In genomic region chr3:31149706-31150105, GRCm38 (mm10) we compare ENCODE assay signal across 8 mouse cellular contexts. TPM values are rescaled to one million over a fixed set of nuclear protein-coding genes. Genes with fewer than 3 reads are reported as not detected.
DNase-seq lines count a peak whose midpoint lies in the region; ATAC-seq lines count a peak whose summit lies in the region.

Gene Cldn11, plus strand, starts transcription at chr3:31149920.

- ATAC-seq in forebrain, embryonic 12.5 days (ENCODE audit: low FRiP score), result peak; percentile 83
- peak; percentile 84 for ATAC-seq in kidney, embryonic 16.5 days (ENCODE audit: low FRiP score, low TSS enrichment)
- ATAC-seq in liver, embryonic 11.5 days (replicated peaks; ENCODE audit: low FRiP score), result peak; percentile 60
- peak; percentile 91 for ATAC-seq in neural tube, embryonic 11.5 days (ENCODE audit: insufficient read depth, low FRiP score, low TSS enrichment)
- no peak for ATAC-seq in activated CD4-positive, CD25-positive, alpha-beta regulatory T cell, adult 4 months

- H3K4me3 ChIP-seq in forebrain, embryonic 12.5 days (replicated peaks), result peak within 1 kb of the TSS; percentile 39
- H3K4me3 ChIP-seq in kidney, embryonic 16.5 days (ENCODE audit: low read length), result peak within 1 kb of the TSS; percentile 50
- H3K4me3 ChIP-seq in liver, embryonic 11.5 days (ENCODE audit: low read depth, low read length), result peak within 1 kb of the TSS; percentile 38
- H3K4me3 ChIP-seq in neural tube, embryonic 11.5 days (ENCODE audit: low read depth, low read length), result peak within 1 kb of the TSS; percentile 35

- under 1% methylated on average over 33 of the region's 33 CpGs for WGBS in forebrain, embryonic 12.5 days
- under 1% methylated on average over 33 of the region's 33 CpGs for WGBS in kidney, embryonic 16.5 days
- WGBS in liver, embryonic 11.5 days, result under 1% methylated on average over 32 of the region's 33 CpGs
- under 1% methylated on average over 29 of the region's 33 CpGs for WGBS in neural tube, embryonic 11.5 days

- H3K27me3 ChIP-seq in forebrain, embryonic 12.5 days, result peaks cover 45% of the 10 kb centered on the region
- peaks cover 5% of the 10 kb centered on the region; the same call in 1 of the 2 replicates for H3K27me3 ChIP-seq in kidney, embryonic 16.5 days (ENCODE audit: insufficient read depth, low read length)
- H3K27me3 ChIP-seq in liver, embryonic 11.5 days (replicated peaks; ENCODE audit: control insufficient read depth, insufficient read depth, low read length), result peaks cover 19% of the 10 kb centered on the region
- H3K27me3 ChIP-seq in neural tube, embryonic 11.5 days (ENCODE audit: control insufficient read depth, insufficient read depth, low read length), result no peaks in the 10 kb centered on the region; the same call in 1 of the 2 replicates

- peak; percentile 31 to 35 for DNase-seq in cerebellum, adult 18-20 months
- no peak for DNase-seq in cerebellum, adult 9-10 months
- peak; percentile 79 for DNase-seq in adrenal gland, postnatal 10 days
- DNase-seq in liver, embryonic 11.5 days (ENCODE audit: low spot score), result peak; percentile 44
- DNase-seq in neural tube, embryonic 11.5 days (ENCODE audit: low spot score), result peak; percentile 83

- H3K9me3 ChIP-seq in forebrain, embryonic 12.5 days, result no peaks in the 10 kb centered on the region
- H3K9me3 ChIP-seq in kidney, embryonic 16.5 days (ENCODE audit: low read length), result no peaks in the 10 kb centered on the region
- H3K9me3 ChIP-seq in liver, embryonic 11.5 days (ENCODE audit: control insufficient read depth, low read length), result no peaks in the 10 kb centered on the region
- no peaks in the 10 kb centered on the region for H3K9me3 ChIP-seq in neural tube, embryonic 11.5 days (ENCODE audit: control insufficient read depth, low read length)

- no peak within 1 kb of the TSS for H3K27ac ChIP-seq in forebrain, embryonic 12.5 days
- H3K27ac ChIP-seq in kidney, embryonic 16.5 days (ENCODE audit: low read length), result no peak within 1 kb of the TSS
- no peak within 1 kb of the TSS for H3K27ac ChIP-seq in liver, embryonic 11.5 days (ENCODE audit: low read depth, low read length)
- H3K27ac ChIP-seq in neural tube, embryonic 11.5 days (ENCODE audit: low read depth, low read length), result no peak within 1 kb of the TSS

- H3K4me1 ChIP-seq in forebrain, embryonic 12.5 days, result peaks cover 12% of the 10 kb centered on the region
- H3K4me1 ChIP-seq in kidney, embryonic 16.5 days (ENCODE audit: insufficient read depth, low read length), result peaks cover 25% of the 10 kb centered on the region
- no peaks in the 10 kb centered on the region for H3K4me1 ChIP-seq in liver, embryonic 11.5 days (replicated peaks; ENCODE audit: control insufficient read depth, insufficient read depth, low read length)
- H3K4me1 ChIP-seq in neural tube, embryonic 11.5 days (ENCODE audit: control insufficient read depth, insufficient read depth, low read length), result no peaks in the 10 kb centered on the region

- peak within 1 kb of the TSS; percentile 70 for H3K4me2 ChIP-seq in forebrain, embryonic 12.5 days
- H3K4me2 ChIP-seq in kidney, embryonic 16.5 days (replicated peaks; ENCODE audit: low read depth, low read length), result peak within 1 kb of the TSS; percentile 82
- H3K4me2 ChIP-seq in liver, embryonic 11.5 days, result peak within 1 kb of the TSS; percentile 69
- H3K4me2 ChIP-seq in neural tube, embryonic 11.5 days (ENCODE audit: low read depth), result peak within 1 kb of the TSS; percentile 85

- H3K9ac ChIP-seq in forebrain, embryonic 12.5 days, result peak within 1 kb of the TSS; percentile 22
- H3K9ac ChIP-seq in kidney, embryonic 16.5 days (replicated peaks; ENCODE audit: low read length), result peak within 1 kb of the TSS; percentile 43
- no peak within 1 kb of the TSS for H3K9ac ChIP-seq in liver, embryonic 11.5 days (ENCODE audit: low read depth, low read length)
- H3K9ac ChIP-seq in neural tube, embryonic 11.5 days (ENCODE audit: low read length), result peak within 1 kb of the TSS; percentile 32; the same call in 1 of the 2 replicates

- no peaks in the 10 kb centered on the region for H3K36me3 ChIP-seq in forebrain, embryonic 12.5 days (replicated peaks)
- H3K36me3 ChIP-seq in kidney, embryonic 16.5 days (ENCODE audit: insufficient read depth, low read length), result no peaks in the 10 kb centered on the region
- H3K36me3 ChIP-seq in liver, embryonic 11.5 days (ENCODE audit: control insufficient read depth, insufficient read depth, low read length), result no peaks in the 10 kb centered on the region
- H3K36me3 ChIP-seq in neural tube, embryonic 11.5 days (ENCODE audit: control insufficient read depth, insufficient read depth, low read length), result no peaks in the 10 kb centered on the region

RNA-seq across cellular contexts. Expression of gene Cldn11, which starts in this region (rescaled TPM):
- 10 to 100 TPM; 15.7 to 16.8 TPM for total RNA-seq in adrenal gland, postnatal 10 days (2021)
- polyA plus RNA-seq in forebrain, embryonic 12.5 days (2016; fragmentation: Nextera tagmentation; extraction: Ambion mirVana), result 33.1 TPM in 2 replicates
- polyA plus RNA-seq in kidney, embryonic 16.5 days (2015; fragmentation: Nextera tagmentation; extraction: Ambion mirVana), result 105 and 119 TPM in 2 replicates
- polyA plus RNA-seq in liver, embryonic 11.5 days (2014; fragmentation: Nextera tagmentation; extraction: Ambion mirVana), result 0.56 and 0.89 TPM in 2 replicates
- polyA plus RNA-seq in neural tube, embryonic 11.5 days (2014; fragmentation: Nextera tagmentation; extraction: Ambion mirVana), result 19.0 and 20.9 TPM in 2 replicates
- not detected for polyA plus RNA-seq in activated CD4-positive, CD25-positive, alpha-beta regulatory T cell, adult 4 months (2017; shearing (Covaris generic))

Comparison
In these comparisons a context has a peak if more than half of its experiments do, and no peak if none do; other contexts are left out.
1. RNA of gene Cldn11 (polyA plus RNA-seq): 105 to 119 TPM in kidney, embryonic 16.5 days, 33.1 TPM in forebrain, embryonic 12.5 days and 19.0 to 20.9 TPM in neural tube, embryonic 11.5 days; 0.56 to 0.89 TPM in liver, embryonic 11.5 days and not detected in activated CD4-positive, CD25-positive, alpha-beta regulatory T cell, adult 4 months; every median in the first group is over 10 times any median in the second.
2. Peak in DNase-seq, ATAC-seq, H3K4me3 ChIP-seq and H3K4me2 ChIP-seq in liver, embryonic 11.5 days; RNA of the gene not detected or under 1 TPM.
3. Peak in every context shown above with its lines, with median percentiles within 50 percentile points of each other: H3K4me2 ChIP-seq and H3K4me3 ChIP-seq.